12 mouse cellular contexts compared by ENCODE assay signal in genomic region chrX:48432599-48433526, GRCm38 (mm10). TPM values are rescaled to one million over a fixed set of nuclear protein-coding genes. Genes with fewer than 3 reads are reported as not detected.
DNase-seq lines count a peak whose midpoint lies in the region; ATAC-seq and TF ChIP-seq lines count a peak whose summit lies in the region.
"Had no signal": no experiment of that assay in that cellular context is flagged by ENCODE, and none has a peak within 500 bp of the region (broad histone marks: within the 10 kb centered on the region; RNA-seq: fewer than 3 reads in every experiment).

No protein-coding gene starts in this region.

- peak overlapping the region; percentile 24; the same call in 1 of the 2 replicates for H3K27ac ChIP-seq in heart, embryonic 15.5 days
- peak overlapping the region; percentile 38 for H3K27ac ChIP-seq in bone marrow macrophage, adult 2 months (ENCODE audit: insufficient read depth, low read depth, low read length)
- peak overlapping the region; percentile 14; the same call in 1 of the 2 replicates for H3K27ac ChIP-seq in liver, embryonic 15.5 days (replicated peaks)
- H3K27ac ChIP-seq in limb, embryonic 10.5 days: no peak overlapping the region
- H3K27ac ChIP-seq: embryonic facial prominence, embryonic 12.5 days; limb, embryonic 13.5 days; neural tube, embryonic 13.5 days had no signal

- no peak for DNase-seq in heart, postnatal 4 days
- no peak for DNase-seq in layer of hippocampus, adult 8-10 months (ENCODE audit: low spot score in 2 of 2)
- DNase-seq in limb, embryonic 10.5 days (ENCODE audit: low spot score): no peak
- no peak for DNase-seq in left cerebral cortex, postnatal 36 days (ENCODE audit: low spot score in 2 of 2)

- TF ChIP-seq POLR2A in bone marrow macrophage, adult 2 months (IDR thresholded peaks at IDR 0.05; ENCODE audit: borderline replicate concordance, low read depth, low read length): no peak

- H3K4me3 ChIP-seq in heart, embryonic 15.5 days: no peak overlapping the region
- peak overlapping the region; percentile 66 for H3K4me3 ChIP-seq in E14TG2a.4 (replicated peaks; ENCODE audit: low read length)
- peak overlapping the region; percentile 15; the same call in 1 of the 2 replicates for H3K4me3 ChIP-seq in bone marrow macrophage, adult 2 months (ENCODE audit: insufficient read depth, low read length)
- H3K4me3 ChIP-seq in liver, embryonic 15.5 days (replicated peaks): no peak overlapping the region
- no peak overlapping the region for H3K4me3 ChIP-seq in limb, embryonic 10.5 days
- H3K4me3 ChIP-seq: embryonic facial prominence, embryonic 12.5 days; limb, embryonic 13.5 days; neural tube, embryonic 13.5 days had no signal

- no peaks in the 10 kb centered on the region for H3K9me3 ChIP-seq in heart, embryonic 15.5 days (replicated peaks)
- H3K9me3 ChIP-seq in E14TG2a.4 (ENCODE audit: low read length): no peaks in the 10 kb centered on the region
- H3K9me3 ChIP-seq in liver, embryonic 15.5 days (replicated peaks): no peaks in the 10 kb centered on the region
- no peaks in the 10 kb centered on the region for H3K9me3 ChIP-seq in limb, embryonic 10.5 days (replicated peaks)
- H3K9me3 ChIP-seq: embryonic facial prominence, embryonic 12.5 days; limb, embryonic 13.5 days; neural tube, embryonic 13.5 days had no signal

- no peak overlapping the region for H3K4me2 ChIP-seq in heart, embryonic 15.5 days
- H3K4me2 ChIP-seq in liver, embryonic 15.5 days: no peak overlapping the region
- H3K4me2 ChIP-seq: embryonic facial prominence, embryonic 12.5 days; limb, embryonic 13.5 days; neural tube, embryonic 13.5 days had no signal

- WGBS in heart, embryonic 15.5 days: 62% methylated on average over 15 of the region's 15 CpGs
- 36% methylated on average over 15 of the region's 15 CpGs for WGBS in liver, embryonic 15.5 days (ENCODE audit: insufficient replicate concordance)
- 65% methylated on average over 15 of the region's 15 CpGs for WGBS in limb, embryonic 10.5 days

- no peak for TF ChIP-seq CTCF in E14TG2a.4 (conservative IDR thresholded peaks at IDR 0.05; ENCODE audit: low read length)
- TF ChIP-seq CTCF in bone marrow macrophage, adult 2 months (IDR thresholded peaks at IDR 0.05; ENCODE audit: low read depth, low read length): no peak

- H3K36me3 ChIP-seq in heart, embryonic 15.5 days: no peaks in the 10 kb centered on the region
- H3K36me3 ChIP-seq in E14TG2a.4 (ENCODE audit: insufficient read depth, low read length): no peaks in the 10 kb centered on the region
- H3K36me3 ChIP-seq in liver, embryonic 15.5 days (replicated peaks): no peaks in the 10 kb centered on the region
- no peaks in the 10 kb centered on the region for H3K36me3 ChIP-seq in limb, embryonic 10.5 days
- H3K36me3 ChIP-seq: embryonic facial prominence, embryonic 12.5 days; limb, embryonic 13.5 days; neural tube, embryonic 13.5 days had no signal

- H3K9ac ChIP-seq in heart, embryonic 15.5 days: no peak overlapping the region
- H3K9ac ChIP-seq in liver, embryonic 15.5 days: no peak overlapping the region
- H3K9ac ChIP-seq: embryonic facial prominence, embryonic 12.5 days; limb, embryonic 13.5 days; neural tube, embryonic 13.5 days had no signal

- intact Hi-C loops in left cerebral cortex, postnatal 36 days (cut with DNase I): no loop called here

- no peaks in the 10 kb centered on the region for H3K27me3 ChIP-seq in heart, embryonic 15.5 days
- H3K27me3 ChIP-seq in E14TG2a.4 (ENCODE audit: insufficient read depth, low read length): no peaks in the 10 kb centered on the region
- H3K27me3 ChIP-seq in liver, embryonic 15.5 days: no peaks in the 10 kb centered on the region
- peaks cover 12% of the 10 kb centered on the region; the same call in 1 of the 2 replicates for H3K27me3 ChIP-seq in limb, embryonic 10.5 days (ENCODE audit: low read depth, poor library complexity, severe bottlenecking)
- H3K27me3 ChIP-seq: embryonic facial prominence, embryonic 12.5 days; limb, embryonic 13.5 days; neural tube, embryonic 13.5 days had no signal

- peaks cover 22% of the 10 kb centered on the region for H3K4me1 ChIP-seq in heart, embryonic 15.5 days (replicated peaks)
- peaks cover 52% of the 10 kb centered on the region for H3K4me1 ChIP-seq in E14TG2a.4 (replicated peaks; ENCODE audit: low read depth, low read length)
- peaks cover 56% of the 10 kb centered on the region for H3K4me1 ChIP-seq in bone marrow macrophage, adult 2 months (ENCODE audit: control insufficient read depth, insufficient read depth, low read length)
- H3K4me1 ChIP-seq in liver, embryonic 15.5 days (replicated peaks): peaks cover 24% of the 10 kb centered on the region
- H3K4me1 ChIP-seq in limb, embryonic 10.5 days: peaks cover 13% of the 10 kb centered on the region
- H3K4me1 ChIP-seq: neural tube, embryonic 13.5 days had no signal

- ATAC-seq in heart, embryonic 15.5 days (replicated peaks; ENCODE audit: insufficient number of reproducible peaks, insufficient read depth, low FRiP score, low read depth): no peak
- no peak for ATAC-seq in liver, embryonic 15.5 days (ENCODE audit: insufficient read depth)
- ATAC-seq: hindbrain, embryonic 16.5 days had no signal

RNA-seq across cellular contexts. Expression of gene Elf4, which starts 30.1 kb away (rescaled TPM):
- 8.4 and 11.2 TPM in 2 replicates for polyA plus RNA-seq in heart, embryonic 15.5 days (2015; fragmentation: Nextera tagmentation; extraction: Ambion mirVana)
- 10 to 100 TPM; 25.7 to 32.4 TPM for total RNA-seq in heart, postnatal 4 days (2021)
- polyA plus RNA-seq in bone marrow macrophage, adult 2 months (2012; ENCODE audit: insufficient read depth, insufficient read length, missing spikeins): 46.8 and 49.2 TPM in 2 replicates
- 2.3 and 2.4 TPM in 2 replicates for polyA plus RNA-seq in liver, embryonic 15.5 days (2015; fragmentation: Nextera tagmentation; extraction: Ambion mirVana)
- 1 to 10 TPM; 1.0 to 3.1 (median 1.9) TPM for total RNA-seq in layer of hippocampus, adult 8-10 months (2022)
- 1.8 and 1.9 TPM in 2 replicates for polyA plus RNA-seq in limb, embryonic 10.5 days (2016; fragmentation: Nextera tagmentation; extraction: Ambion mirVana)
- total RNA-seq in left cerebral cortex, postnatal 36 days (2021): 1 to 10 TPM in 1 of 2 experiments, under 1 TPM in 1; 0.99 to 1.1 TPM

Comparison
In these comparisons a context has a peak if more than half of its experiments do, and no peak if none do; other contexts are left out.
1. H3K4me3 ChIP-seq: peak in E14TG2a.4 (single experiment) and bone marrow macrophage, adult 2 months (single experiment); none in heart, embryonic 15.5 days (single experiment), liver, embryonic 15.5 days (single experiment) and limb, embryonic 10.5 days (single experiment).